Mouse (Mus musculus): ENCODE results near the gene Cyp46a1. TPM values are rescaled to one million over a fixed set of nuclear protein-coding genes. Genes with fewer than 3 reads are reported as not detected.

Gene Cyp46a1
- total and polyA plus RNA-seq, 3 experiments, result not detected

GRCm38 (mm10) chr12:108317201-108317738 is 16.9 kb upstream of the Cyp46a1 start:
- no peak overlapping the region for H3K9ac ChIP-seq (ENCODE audit: control insufficient read depth, low read depth, low read length, poor library complexity, severe bottlenecking)
- H3K27me3 ChIP-seq (ENCODE audit: control insufficient read depth in 1 of 2, insufficient read depth in 2 of 2, low read length in 2 of 2), result no peaks in the 10 kb centered on the region
- TF ChIP-seq HCFC1 (IDR thresholded peaks at IDR 0.05; ENCODE audit: low read depth, low read length) (no peak), ETS1 (IDR thresholded peaks at IDR 0.05; ENCODE audit: low read depth, low read length) (no peak), MYB (IDR thresholded peaks at IDR 0.05; ENCODE audit: low read depth, low read length) (no peak), JUND (IDR thresholded peaks at IDR 0.05; ENCODE audit: low read depth, low read length) (no peak), SMC3 (IDR thresholded peaks at IDR 0.05; ENCODE audit: low read depth, low read length) (no peak), MEF2A (IDR thresholded peaks at IDR 0.05; ENCODE audit: extremely low read depth, insufficient replicate concordance, low read depth, low read length, poor library complexity, severe bottlenecking) (no peak), GATA1 (IDR thresholded peaks at IDR 0.05; ENCODE audit: low read depth, low read length) (no peak)
- H3K4me3 ChIP-seq (ENCODE audit: control insufficient read depth in 1 of 2, insufficient read depth in 1 of 2, low read depth in 2 of 2, low read length in 2 of 2), result no peak overlapping the region
- H3K27ac ChIP-seq (ENCODE audit: control insufficient read depth, low read depth, low read length), result no peak overlapping the region
- H3K36me3 ChIP-seq (ENCODE audit: control insufficient read depth in 1 of 2, insufficient read depth in 2 of 2, low read length in 2 of 2), result no peaks in the 10 kb centered on the region
- no peaks in the 10 kb centered on the region for H3K4me1 ChIP-seq (ENCODE audit: control insufficient read depth in 1 of 2, insufficient read depth in 2 of 2, low read length in 2 of 2)
- H3K79me2 ChIP-seq (ENCODE audit: control insufficient read depth, insufficient read depth, low read length, poor library complexity), result no peaks in the 10 kb centered on the region
- DNase-seq (ENCODE audit: low read depth, low spot score), result no peak
- no peaks in the 10 kb centered on the region for H3K9me3 ChIP-seq (replicated peaks; ENCODE audit: insufficient read depth, low read length)

GRCm38 (mm10) chr12:108317826-108318430 is 16.3 kb upstream of the Cyp46a1 start:
- TF ChIP-seq E2F4 (IDR thresholded peaks at IDR 0.05; ENCODE audit: borderline replicate concordance, low read depth, low read length), result no peak
- no peak for TF ChIP-seq TBP (IDR thresholded peaks at IDR 0.05; ENCODE audit: low read depth, low read length)
- no peak for TF ChIP-seq POLR2A (IDR thresholded peaks at IDR 0.05; ENCODE audit: control insufficient read depth in 1 of 2, insufficient read depth in 1 of 2, low read depth in 1 of 2, low read length in 2 of 2, poor library complexity in 1 of 2)
- TF ChIP-seq CHD1 (IDR thresholded peaks at IDR 0.05; ENCODE audit: low read depth, low read length), result no peak
- no peak for TF ChIP-seq CTCF (IDR thresholded peaks at IDR 0.05 in 2 of 3, conservative IDR thresholded peaks at IDR 0.05 in 1 of 3; ENCODE audit: control insufficient read depth in 1 of 3, insufficient read depth in 1 of 3, low read depth in 2 of 3, low read length in 3 of 3, poor library complexity in 1 of 3, severe bottlenecking in 1 of 3)
- no peak for TF ChIP-seq MXI1 (IDR thresholded peaks at IDR 0.05; ENCODE audit: low read depth, low read length)
- no peak for TF ChIP-seq MEF2A (IDR thresholded peaks at IDR 0.05; ENCODE audit: extremely low read depth, insufficient replicate concordance, low read depth, low read length, poor library complexity, severe bottlenecking)
- TF ChIP-seq MAX (IDR thresholded peaks at IDR 0.05; ENCODE audit: low read length), result no peak
- TF ChIP-seq UBTF (IDR thresholded peaks at IDR 0.05; ENCODE audit: borderline replicate concordance, insufficient read depth, low read depth, low read length), result no peak
- DNase-seq (ENCODE audit: low read depth, low spot score), result no peak
- Histone ChIP-seq H3K4me3 (ENCODE audit: control insufficient read depth in 1 of 2, insufficient read depth in 1 of 2, low read depth in 2 of 2, low read length in 2 of 2) (no peak overlapping the region), H3K27ac (ENCODE audit: control insufficient read depth, low read depth, low read length) (no peak overlapping the region), H3K79me2 (ENCODE audit: control insufficient read depth, insufficient read depth, low read length, poor library complexity) (no peaks in the 10 kb centered on the region), H3K9ac (ENCODE audit: control insufficient read depth, low read depth, low read length, poor library complexity, severe bottlenecking) (no peak overlapping the region), H3K27me3 (ENCODE audit: control insufficient read depth in 1 of 2, insufficient read depth in 2 of 2, low read length in 2 of 2) (no peaks in the 10 kb centered on the region), H3K9me3 (replicated peaks; ENCODE audit: insufficient read depth, low read length) (no peaks in the 10 kb centered on the region), H3K36me3 (ENCODE audit: control insufficient read depth in 1 of 2, insufficient read depth in 2 of 2, low read length in 2 of 2) (no peaks in the 10 kb centered on the region), H3K4me1 (ENCODE audit: control insufficient read depth in 1 of 2, insufficient read depth in 2 of 2, low read length in 2 of 2) (no peaks in the 10 kb centered on the region)

Measured in MEL (cell line).